Mouse (Mus musculus) brain, embryonic 14.5 days (tissue): ENCODE data around the gene Otp. TPM values are rescaled to one million over a fixed set of nuclear protein-coding genes. Genes with fewer than 3 reads are reported as not detected.
A peak's percentile ranks its signal among the peaks of the same experiment; 100 is the strongest.

Experiments
- DNase-seq: peaks from one replicate; pipeline ENCODE4 v3.0.0-alpha.2; 2011; ENCODE audit warnings: low read depth
- CTCF ChIP-seq: fragments of 200-500 bp; IDR thresholded peaks from 2 replicates; pipeline ENCODE4 v1.5.1; 2012; ENCODE audit warnings: inconsistent platforms, mild to moderate bottlenecking, moderate library complexity, borderline replicate concordance; ENCODE audit not compliant: insufficient read depth, insufficient read length; ENCODE audit errors: extremely low read depth
- POLR2A ChIP-seq: fragments of 200-500 bp; IDR thresholded peaks from 2 replicates; pipeline ENCODE4 v1.6.1; 2012; ENCODE audit warnings: mild to moderate bottlenecking, inconsistent platforms, borderline replicate concordance; ENCODE audit not compliant: poor library complexity, insufficient read depth, insufficient read length, severe bottlenecking; ENCODE audit errors: extremely low read depth
- polyA plus RNA-seq: library from polyadenylated mRNA; depleted of rRNA; stranded (reverse); fragments of >200 nt; gene quantifications from 2 replicates; pipeline ENCODE4 v1.2.3, GENCODE M21; 2012

The Otp gene
- polyA plus RNA-seq, 1 experiment, result 42.9 TPM

DNA sequence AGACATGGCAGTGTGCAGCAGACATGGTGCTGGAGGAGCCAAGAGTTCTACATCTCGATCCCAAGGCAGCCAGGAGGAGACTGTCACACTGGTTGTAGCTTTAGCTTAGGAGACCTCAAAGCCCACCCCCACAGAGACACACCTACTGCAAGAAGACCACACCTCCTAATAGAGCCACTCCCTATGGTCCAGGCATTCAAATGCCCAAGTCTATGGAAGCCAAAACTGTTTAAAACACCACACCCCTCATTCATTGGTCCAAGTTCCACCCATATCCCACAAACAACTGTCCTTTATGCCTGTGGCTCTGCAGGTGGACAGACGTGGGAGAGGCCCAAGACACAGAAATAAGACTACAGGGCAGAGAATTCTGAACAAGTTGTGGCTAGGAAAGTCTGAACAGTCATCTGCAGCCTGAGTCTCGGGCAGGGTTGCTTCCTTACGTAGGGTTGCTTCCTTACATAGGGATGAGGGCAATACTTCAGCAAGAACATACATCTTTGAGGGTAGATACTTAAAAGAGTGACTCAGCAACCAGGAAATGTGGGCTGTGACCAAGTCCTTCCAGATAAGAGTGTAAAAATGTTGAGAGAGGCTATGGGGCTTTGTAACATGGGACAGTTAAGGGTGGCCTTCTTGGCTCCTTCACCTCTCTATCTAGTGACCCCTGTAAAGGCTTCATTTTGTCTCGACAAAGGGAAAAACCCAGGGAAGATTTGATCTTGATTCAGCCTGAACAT is 12.7 kb upstream of the Otp start:
- DNase-seq, result no peak
- TF ChIP-seq CTCF (no peak), POLR2A (no peak)

DNA sequence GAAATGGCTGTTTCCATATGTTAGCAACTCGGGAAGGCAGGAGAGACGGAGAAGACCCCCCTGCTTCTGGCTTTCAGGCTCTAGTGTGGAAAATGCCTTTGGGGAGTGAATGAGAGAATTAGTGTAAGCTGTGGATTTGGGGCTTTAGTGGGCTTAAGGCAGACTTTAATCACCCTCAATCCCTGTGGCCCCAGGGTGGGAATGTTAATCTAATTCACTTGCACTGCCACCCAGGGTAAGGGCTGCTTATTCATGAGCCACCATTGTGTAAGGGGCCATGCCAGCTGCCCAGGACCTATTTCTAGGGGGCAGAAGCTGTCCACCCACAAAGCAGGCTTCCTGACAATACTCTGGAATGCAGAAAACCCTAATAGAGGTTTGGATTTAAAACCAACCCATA is 8.5 kb upstream of the Otp start:
- DNase-seq, result peak; percentile 54
- TF ChIP-seq POLR2A (no peak), CTCF (no peak)

DNA sequence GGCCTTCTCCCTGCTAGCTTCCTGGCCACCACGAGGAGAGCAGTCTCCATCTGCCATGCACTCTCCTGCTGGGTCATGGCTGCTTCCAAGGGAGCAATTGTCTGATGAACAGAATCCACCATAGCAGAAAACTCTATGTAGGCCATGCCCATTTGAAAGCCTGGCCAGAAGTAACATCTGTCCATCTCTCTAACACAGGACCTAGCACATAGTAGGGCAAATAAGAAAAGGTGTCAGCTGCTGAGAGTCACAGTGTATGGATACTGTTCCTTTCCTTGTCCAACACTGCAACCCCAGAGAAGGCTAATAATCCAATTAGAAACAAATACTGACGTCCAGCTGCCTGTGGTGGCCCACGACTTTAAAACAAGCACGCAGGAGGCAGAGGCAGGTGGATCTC is 7.6 kb upstream of the Otp start:
- no peak for DNase-seq
- TF ChIP-seq POLR2A (no peak), CTCF (no peak)

DNA sequence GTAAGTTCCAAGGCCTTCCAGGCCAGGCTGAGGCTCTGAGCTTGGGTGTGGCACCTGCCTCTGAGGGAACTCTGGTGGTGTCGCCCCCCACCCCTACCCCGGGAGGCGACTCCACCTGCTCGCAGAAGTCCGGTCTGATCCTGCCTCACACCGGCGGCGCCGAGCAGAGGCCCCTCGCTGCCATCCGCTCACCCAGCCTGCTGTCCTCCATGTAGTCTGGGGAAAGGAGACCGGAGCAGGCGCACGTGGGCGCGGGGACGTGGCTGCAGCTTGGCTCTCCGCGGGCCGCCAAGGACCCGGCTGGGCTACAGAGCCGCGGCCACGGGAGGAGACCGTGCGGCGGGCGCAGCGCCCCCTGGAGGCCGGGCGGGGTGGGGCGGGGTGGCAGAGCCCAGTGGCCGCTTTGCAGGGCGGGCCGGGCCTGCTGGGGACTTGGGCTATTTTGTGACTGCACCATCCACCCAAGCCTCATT is 6.9 kb upstream of the Otp start:
- TF ChIP-seq POLR2A (no peak), CTCF (peak; percentile 54)
- DNase-seq, result peak; percentile 71

DNA sequence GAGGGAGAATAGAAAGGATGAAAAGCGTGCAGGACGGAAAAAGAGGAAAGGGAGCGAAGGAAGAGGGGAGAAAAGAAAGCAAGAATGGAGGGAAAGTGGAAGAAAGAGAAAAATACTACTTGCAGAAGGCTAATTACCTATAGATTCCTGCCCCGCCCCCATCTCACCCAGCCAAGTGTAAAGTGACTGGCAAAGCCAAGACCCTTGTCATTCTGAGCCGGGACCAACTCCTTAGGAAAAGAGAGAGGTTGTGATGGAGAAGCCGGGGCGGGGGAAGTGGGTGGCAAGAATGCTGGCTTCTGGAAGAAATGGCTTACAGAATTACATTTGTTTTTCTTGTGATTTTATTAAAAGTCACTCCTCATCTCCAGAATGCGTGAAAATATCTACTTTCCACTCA is 5.9 kb upstream of the Otp start:
- TF ChIP-seq POLR2A (no peak), CTCF (no peak)
- DNase-seq, result peak; percentile 56

DNA sequence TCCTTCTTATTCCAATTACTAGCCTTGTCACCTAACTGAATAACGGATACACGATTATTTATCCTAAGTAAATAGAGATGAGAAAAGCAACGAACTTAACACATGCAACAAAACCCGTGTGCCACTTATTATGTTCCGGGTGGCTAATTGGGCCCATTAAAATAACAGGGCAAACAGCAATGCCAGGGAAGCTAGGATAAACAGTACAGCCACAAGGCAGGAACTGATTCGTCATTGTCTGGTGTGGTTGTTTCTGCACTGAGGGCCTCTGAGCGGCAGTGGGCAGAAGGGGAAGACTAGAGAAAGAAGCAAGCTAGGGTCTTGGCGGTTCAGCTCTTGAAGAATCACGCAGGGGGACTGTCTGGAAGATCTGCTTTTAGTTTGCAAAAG is 5.3 kb upstream of the Otp start:
- no peak for TF ChIP-seq CTCF
- TF ChIP-seq POLR2A, result no peak

DNA sequence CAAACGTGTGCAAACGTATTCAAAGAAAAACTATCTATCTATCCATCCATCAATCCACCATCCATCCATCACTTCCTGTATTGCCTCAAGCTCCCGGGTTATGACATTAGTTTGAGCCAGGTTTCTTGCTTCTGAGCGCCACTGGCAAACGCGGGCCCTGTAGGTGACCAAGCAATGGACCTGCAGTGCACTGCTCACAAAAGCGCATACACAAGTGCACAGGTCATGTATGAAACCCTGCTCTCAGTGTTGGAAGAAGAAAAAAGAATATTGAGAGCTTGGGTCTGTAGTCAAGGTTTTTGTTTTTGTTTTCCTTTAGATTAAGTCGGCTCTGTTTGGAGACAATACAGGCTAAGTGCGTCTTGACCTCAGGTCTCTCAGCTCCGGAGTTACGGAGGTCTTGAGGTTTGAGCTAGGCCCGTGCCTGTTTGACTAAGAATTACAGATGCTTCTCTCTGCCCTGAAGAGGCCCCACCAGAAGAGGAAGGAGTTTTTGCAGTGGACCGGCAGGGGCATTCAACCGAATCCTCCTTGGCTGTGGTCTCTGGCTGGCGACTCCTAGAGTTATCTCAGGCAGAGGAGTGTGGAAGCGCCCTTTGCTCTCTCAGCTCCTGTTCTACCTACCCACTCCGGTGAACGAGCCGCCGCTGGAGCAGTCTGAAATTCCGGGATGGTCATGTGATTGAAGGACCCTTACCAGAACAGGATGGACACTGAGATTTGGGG is 4.8 kb upstream of the Otp start:
- DNase-seq, result peak; percentile 57
- TF ChIP-seq POLR2A, result no peak
- no peak for TF ChIP-seq CTCF

More for the DNA sequence above, 5.3 kb upstream of the Otp start:
- no peak for DNase-seq

DNA sequence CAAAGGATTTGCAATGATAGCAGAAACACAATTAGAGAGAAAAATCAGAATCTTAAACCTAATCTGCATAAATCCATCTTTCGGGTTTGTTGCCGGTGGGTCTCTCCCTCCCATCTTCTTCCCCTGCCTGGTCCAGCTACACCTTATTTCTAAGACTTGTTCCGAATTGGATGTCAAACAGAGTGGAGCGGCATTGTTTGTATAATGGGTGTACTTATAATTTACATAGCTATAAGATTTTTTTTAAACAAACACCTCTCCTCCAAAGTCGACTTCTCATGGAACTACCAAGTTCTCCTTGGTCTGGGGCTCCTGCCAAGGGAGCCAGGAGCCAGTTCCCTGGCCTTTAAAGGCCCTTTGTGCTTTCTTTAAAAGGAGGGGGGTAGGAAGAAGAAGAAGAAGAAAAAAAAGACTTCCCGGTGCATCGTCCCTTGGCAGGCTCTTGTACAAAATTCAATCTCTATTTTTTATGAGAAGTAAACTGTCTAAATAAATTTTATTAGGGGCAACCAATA is 3.5 kb upstream of the Otp start:
- DNase-seq, result peak; percentile 50
- no peak for TF ChIP-seq CTCF
- no peak for TF ChIP-seq POLR2A

DNA sequence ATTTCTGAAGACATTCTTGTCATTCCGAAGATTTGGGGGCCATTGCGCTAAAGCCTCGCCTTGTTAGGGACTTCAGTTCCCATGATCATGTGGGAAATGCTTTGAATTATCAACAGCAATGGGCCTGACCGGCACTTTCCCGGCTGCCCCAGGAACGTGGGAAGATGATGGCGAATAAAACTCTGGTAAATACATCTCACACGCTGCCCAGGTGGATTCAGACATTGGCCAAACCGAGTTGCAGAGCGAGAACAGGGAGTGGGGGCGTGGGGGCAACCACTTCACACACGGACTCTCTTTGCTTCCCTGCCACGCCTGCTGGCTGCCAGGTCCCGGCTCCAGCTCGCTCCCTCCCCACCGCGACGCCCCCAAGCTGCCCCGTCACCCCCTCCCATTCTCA is 3.0 kb upstream of the Otp start:
- TF ChIP-seq POLR2A (no peak), CTCF (no peak)
- DNase-seq, result no peak

DNA sequence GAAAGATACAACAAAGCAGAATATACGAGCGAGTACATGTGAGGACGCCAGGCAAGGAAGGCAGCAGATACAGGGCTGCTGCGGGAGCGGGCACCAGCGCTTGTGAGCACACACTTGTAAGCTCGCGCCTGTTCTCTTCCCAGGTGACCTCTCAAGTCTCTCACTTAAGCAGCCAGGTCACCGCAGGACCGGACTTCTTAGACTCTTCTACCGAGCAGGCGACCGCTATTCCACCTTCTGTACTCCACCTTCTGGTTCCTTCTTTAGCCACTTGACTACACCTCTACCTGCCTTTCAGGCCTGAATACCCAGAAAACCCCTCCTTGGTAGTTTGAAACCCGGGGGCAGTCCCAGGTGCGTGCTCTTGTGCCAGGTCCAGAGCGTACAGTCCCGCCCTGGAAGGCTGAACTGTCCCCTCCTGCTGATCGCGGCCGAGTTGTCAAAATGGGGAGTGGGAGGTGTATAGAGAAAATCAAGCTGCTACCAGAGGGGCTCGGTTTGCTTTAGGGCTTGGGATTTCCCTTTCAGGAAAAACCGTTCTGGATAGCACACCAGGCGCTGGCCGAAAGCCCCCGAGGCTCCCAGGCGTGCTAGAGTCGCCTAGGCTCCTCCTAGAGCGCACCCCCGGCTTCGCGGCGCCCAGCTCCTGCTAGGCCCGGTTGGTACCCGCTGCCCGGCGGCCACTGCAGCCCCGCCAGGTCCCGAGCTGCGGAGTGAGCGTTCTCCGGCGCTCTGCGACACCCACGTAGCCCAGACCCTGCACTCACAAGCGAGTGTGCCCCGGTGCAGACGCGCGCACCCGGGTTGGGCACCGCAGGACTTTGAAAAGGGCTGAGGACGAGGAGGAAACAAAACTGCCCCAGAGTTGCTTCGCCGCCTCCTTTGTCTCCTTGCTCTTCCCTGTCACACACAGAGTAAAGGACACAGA is 2.0 kb upstream of the Otp start:
- TF ChIP-seq CTCF (no peak), POLR2A (no peak)
- DNase-seq, result peak; percentile 65

DNA sequence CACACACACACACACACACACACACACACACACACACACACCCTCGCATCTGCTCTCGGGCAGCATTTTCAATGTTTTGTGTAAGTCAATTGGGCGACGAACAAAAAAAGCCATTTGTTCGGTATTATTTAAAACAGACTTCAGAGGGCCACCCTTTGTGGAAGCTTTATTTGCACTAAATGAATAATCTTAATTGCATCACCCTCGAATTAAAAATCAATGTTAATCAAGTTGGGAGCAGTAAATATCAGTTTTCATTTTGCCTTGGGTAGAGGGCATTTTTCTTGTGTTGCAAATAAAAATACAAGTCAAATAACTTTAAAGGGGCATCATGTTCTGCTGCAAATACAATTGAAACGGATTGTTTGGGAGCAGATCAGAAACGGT is 1.4 kb upstream of the Otp start:
- TF ChIP-seq POLR2A (no peak), CTCF (no peak)
- peak; percentile 62 for DNase-seq
